Mouse (Mus musculus): ENCODE measurements at regions not wholly inside any gene's neighbourhood (a gene's known extent, or its start where the extent isn't known, plus 50 kb on each side); places are given as distances from the start of the nearest gene placed in this dataset.

- TF ChIP-seq CTCF (IDR thresholded peaks at IDR 0.05; ENCODE audit: low read depth) (no peak), EP300 (optimal IDR thresholded peaks at IDR 0.05) (no peak)
Observed at GRCm38 (mm10) chr11:20987841-20988251, 103.2 kb upstream of the Peli1 start.
